Mouse (Mus musculus): ENCODE data around the gene Slc22a8.
A peak's percentile ranks its signal among the peaks of the same experiment; 100 is the strongest.

Gene Slc22a8

DNA sequence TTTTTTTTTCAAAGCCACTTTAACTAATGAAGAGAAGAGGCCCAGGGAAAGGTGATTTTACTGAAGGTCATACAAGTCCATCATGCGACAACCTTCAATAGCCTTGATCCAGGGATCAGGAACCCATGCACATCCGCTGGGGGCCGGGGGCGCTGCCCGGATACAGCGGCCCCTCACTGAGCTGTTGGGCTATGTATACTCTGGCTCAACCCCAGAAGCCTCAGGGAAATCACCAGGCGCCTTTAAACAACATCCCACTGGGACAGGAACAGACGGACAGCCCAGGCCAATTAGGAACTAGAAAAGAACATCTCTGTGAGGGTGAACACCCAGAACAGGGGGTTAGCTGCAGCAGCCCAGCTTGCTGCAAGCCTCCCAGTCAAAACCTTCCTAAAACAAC lies at the start of gene Slc22a8:
TSS of gene Slc22a8 (plus strand) at position 301 of the 400 bp plus-strand sequence.
- no peak for DNase-seq (ENCODE audit: low spot score)

DNA sequence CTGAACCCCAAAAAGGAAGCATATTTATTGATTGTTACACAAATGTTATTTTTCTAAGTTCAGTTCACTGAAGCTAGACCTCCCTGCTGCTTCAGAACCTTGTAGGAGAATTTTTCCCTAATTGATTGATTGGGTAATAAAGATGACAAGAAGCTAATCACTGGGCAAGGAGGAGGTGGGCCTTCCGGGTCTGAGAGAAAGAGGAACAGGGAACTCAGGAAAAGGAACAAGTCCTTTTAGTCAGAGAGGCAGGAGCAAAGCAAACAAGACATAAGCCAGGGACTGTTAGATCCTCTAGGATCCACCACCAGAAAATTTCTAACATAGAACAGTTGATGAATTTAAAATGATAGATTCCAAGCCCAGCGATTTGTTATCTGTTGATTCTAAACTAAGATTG lies 32.2 kb upstream of the Slc22a8 start:
- DNase-seq (ENCODE audit: low spot score): no peak

DNA sequence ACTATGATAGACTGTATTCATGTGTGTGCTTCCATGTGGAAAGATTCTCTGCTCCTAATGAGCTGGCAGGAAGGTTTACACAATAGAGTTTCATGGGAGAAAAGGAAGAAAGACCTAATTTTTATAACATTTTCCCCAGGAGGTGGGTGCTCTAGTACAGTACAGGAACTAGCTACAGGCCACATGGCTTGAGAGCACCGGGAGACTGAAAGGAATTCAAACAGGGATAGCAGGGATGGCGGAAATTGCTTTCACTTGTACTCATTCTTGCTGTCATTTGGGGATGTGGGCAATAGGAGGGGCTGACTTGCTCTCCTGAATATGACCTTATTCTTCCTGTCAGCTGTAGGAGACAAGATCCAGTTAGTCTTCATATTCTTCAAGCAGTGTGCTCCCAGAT lies 27.0 kb upstream of the Slc22a8 start:
- no peak for DNase-seq (ENCODE audit: low spot score)

DNA sequence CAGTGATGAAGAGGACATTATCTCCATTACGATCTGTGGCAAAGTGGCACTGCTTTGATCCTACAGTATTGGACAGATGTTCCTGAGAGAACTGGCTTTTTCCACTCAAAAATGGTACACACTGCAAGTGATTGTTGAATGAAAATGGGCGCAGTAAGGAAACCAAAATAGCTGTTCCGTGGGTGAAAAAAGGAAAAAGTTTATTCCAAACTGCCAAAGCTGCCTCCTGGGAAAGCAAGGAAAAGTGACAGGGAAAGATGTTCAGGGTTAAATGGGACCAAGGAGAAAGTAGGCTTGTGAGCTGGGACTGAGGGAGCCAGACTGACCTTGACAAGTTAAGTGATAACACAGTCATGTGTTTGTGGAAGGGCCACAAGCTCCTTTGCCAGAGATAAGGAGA lies 26.6 kb upstream of the Slc22a8 start:
- DNase-seq (ENCODE audit: low spot score): no peak

DNA sequence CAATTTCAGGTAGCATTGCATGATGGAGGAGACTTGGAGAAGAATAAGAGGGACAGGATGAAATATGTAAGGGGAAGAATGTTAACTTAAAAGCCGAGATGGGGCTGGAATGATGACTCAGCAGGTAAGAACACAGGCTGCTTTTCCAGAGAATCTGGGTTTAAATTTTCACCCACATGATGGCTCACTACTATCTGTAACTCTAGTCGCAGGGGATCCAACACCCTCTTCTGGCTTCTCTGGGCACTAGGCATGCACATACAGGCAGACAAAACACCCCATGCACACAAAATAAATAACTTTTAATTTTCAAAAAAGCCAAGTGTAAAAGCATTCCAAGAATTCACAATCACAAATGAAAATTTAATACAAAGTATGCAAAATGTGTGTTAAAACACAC lies 25.8 kb upstream of the Slc22a8 start:
- no peak for DNase-seq (ENCODE audit: low spot score)

DNA sequence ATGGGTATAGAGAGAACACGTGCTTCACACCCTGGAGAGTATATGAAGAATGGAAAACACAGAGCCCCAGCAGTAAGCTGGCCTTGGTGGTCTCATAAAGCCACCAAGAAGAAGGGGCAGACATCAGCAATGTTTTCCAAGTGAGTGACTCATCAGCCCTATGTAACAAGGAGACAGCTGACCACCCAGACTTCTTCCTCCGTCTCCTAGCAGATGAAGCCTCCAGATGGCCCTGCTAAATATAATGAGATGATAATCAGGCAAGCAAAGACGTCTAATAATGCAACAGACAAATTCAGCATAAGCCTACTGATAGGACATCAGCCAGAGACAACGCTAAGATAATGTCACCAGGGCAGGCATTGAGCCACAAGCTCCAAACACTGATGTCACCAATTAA lies 25.1 kb upstream of the Slc22a8 start:
- no peak for DNase-seq (ENCODE audit: low spot score)

DNA sequence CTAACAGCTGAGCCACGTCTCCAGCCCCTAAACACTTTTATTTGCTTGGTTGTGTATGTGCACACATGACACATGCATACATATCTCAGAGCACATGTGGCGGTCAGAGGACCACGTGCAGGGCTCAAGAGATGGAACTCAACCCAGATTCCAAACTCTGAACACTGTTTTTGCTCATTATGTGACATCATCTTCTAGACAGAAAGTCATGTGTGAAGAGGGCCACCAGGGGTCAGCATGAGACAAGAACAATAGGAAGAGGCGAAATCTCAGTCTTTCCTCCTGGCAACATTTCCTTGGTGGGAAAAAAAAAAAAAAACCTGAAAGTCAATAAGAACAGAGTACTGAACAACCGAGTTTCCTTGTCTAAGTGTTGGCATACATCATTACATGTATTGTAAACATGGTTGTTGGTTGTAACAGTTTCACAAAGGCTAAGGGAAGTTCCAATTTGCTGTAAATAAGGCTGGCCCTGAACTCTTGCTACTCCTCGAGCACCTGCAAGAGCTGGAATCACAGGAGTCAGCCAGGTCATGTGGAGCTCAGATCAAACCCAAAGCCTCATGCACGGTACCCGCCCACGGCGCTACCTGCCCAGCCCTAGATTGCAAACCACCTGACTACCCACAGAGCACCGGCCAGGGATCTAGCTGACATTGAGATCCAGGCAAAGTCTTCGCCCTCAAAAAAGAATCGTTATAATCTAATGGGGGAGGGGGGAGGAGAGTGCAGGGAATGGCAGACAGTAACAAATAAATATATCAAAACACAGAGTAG lies 23.8 kb upstream of the Slc22a8 start:
- no peak for DNase-seq (ENCODE audit: low spot score)

DNA sequence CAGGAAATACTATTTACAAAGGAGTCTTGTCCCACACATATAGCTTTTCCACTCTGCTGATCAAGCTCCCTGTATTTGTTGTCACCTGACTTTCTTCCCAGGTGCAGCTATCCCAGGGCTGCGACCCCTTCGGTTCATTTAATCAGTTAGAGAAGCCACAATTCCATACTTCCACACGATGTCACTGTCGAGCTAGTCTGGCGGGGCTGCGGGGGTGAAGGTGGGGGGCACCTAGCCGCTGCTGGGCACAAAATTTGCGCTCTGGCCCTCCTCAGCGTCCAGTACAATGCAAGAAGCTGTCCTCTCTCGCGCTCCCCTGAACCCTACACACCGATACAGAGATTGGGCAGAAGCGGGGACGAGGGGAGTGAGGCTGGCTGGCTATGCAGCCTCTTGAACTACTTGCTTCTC lies 21.6 kb upstream of the Slc22a8 start:
- DNase-seq (ENCODE audit: low spot score): no peak

DNA sequence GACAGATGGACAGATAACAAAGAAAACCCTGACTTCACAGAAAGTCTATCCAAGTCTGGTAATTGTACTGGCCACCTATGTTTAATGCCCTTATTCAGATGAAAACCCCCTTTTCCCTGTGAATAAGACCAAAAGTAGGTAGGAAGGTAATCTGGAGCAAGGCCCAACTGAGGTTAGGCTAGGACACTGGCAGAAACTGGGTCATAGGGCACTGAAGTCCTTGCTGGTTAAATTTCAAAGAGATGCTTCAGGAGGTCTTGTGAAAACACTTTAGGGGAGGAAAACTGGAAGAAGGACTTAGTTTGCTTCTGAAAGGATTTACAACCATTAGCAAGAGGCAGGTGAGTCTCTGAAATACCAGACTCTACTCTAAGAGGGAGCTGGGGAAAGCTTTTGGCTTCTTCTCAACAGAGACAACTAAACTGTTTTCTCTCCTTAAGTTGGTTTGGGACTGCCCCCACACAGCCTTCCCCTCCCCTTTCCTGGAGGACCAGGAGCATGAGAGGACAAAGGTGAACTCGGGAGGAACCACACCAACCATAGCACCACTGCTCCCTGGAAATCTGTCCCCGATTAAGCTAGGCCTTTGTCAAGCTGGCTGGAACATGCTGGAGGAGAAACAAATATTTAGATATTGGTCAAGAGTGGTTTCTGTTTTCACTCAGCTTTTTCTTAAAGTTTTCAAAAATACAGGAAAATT lies 20.6 kb upstream of the Slc22a8 start:
- no peak for DNase-seq (ENCODE audit: low spot score)

DNA sequence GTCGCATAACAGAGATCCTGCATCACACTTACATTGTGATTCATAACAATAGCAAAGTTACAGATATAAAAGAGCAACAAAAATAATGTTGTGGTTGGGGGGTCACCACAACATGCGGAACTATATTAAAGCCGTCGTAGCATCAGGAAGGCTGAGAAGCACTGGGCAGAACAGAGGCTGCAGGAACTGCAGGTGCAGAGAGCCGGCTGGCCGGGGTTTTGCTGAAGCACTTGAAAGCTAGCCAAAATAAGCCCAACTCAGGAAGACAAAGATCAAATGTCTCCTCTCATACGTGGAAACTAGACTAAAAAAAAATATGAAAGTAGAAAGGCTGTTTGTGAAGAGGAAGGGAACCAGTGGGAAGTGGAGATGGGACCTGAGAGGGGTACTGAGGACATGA lies 19.3 kb upstream of the Slc22a8 start:
- DNase-seq (ENCODE audit: low spot score): no peak

DNA sequence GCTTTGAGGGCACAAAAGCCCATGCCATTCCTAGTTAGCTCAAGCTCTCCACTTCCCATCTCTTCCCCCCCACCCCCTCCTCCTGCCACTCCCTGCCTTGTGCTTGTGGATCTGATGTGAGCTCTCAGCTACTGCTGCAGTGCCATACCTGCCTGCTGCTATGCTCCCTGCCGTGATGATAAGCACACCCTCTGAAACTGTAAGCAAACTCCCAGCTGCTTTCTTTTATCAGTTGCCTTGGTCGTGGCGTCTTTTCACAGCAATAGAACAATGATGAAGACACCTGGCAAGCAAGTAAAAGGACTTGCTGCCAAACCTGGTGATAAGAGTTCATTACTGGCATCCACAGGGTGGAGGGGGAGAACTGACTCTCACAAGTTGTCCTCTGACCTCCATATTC lies 18.6 kb upstream of the Slc22a8 start:
- no peak for DNase-seq (ENCODE audit: low spot score)

DNA sequence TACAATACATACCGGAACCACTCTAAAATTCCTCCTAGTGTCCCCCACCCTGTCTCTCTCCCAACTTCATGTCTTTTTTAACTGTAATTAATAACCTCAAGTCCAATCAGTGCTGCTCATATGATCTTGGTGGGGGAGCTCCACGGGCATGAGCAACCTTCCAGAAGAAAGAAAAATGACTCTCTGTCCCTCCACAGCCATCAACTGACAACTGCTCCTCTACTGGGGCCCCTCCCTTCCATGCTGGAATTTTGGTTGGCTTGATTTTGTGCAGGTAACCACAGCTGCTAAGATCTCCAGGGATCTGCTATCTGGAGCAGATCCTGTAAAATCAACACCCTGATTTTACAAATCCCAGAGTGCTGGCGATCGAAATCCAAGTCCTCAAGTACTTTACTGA lies 13.6 kb upstream of the Slc22a8 start:
- no peak for DNase-seq (ENCODE audit: low spot score)

DNA sequence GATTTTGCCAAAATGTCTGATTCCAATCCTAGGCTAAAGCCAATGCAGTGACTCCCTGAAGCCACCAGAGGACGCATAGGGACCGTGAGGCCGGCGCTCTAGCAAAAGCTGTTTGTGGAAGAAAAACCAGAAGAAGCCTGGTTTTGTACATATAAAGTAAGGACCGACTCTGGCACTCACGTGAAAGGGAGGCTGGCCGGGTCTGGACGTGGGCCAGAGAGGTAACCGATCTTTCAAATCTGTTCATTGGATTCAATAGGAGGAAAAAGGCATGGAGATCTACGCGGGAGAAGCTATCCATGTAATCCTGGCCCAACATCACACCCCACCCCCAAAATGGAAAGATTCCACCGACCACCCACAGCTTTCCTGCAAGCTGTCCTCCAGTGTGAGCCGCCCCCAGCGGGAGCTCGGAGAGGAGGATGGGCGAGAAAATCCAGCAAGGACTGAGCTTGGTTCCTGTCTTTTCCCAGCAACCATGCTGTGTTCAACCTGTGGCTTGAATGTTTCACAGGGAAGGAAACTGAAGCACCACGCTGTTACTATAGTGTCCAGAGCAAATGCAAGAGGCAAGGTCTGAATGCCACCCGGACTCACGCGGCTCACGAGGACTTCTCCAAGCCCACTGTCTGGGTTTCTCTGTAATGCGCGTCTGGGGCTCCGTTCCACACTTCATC lies 12.6 kb upstream of the Slc22a8 start:
- peak; percentile 44 for DNase-seq (ENCODE audit: low spot score)

DNA sequence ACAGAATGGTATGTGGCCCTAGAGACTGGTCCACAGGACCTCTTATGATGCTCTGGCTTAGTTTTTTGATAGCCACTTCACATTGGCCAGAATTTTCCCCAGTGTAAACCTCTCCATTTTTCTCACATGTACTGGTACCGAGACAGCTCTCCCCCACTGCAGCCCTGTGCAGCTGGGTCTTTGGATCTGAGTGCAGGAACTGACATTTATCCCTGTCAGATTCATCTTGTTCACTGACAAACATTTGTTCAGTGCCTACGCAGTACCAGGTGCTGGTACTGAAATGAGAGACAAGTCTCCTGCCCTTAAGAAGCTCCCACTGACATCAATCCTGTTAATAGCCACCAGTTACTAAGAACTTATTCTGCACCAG lies 12.1 kb upstream of the Slc22a8 start:
- DNase-seq (ENCODE audit: low spot score): no peak

DNA sequence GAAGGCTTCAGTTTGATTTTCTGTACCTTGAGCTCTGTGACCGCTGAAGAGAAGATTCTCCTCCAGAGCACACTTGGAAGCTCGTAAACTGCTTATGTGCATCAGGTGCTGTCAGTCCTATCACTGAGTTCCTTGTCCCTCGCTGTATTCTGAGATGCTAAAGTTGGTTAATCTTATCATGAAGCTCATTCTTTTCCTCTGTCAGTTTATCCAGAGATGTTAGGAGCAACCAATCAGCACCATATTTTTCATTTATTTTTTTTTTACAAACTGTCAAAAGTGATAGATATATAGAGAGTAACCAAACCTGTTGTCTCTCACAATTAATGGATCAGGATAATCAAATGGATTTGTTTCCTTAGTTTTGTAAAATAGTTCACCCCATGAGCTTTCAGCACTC lies 5.8 kb upstream of the Slc22a8 start:
- DNase-seq (ENCODE audit: low spot score): no peak

DNA sequence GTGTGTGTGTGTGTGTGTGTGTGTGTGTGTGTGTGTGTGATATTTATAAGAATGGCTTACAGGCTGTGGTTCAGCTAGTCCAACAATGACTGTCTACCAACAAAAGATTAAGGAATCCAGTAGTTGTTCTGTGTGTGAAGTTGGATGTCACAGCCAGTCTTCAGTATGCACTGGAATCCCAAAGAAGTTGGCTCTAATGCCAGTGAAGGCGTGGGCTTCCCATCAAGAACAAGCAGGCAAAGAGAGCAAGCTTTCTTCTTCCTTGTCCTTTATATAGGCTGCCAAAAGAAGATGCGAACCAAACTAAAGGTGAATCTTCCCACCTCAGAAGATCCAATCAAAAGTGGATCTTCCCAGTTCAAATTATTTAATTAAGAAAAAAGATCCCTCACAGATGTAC lies 5.2 kb upstream of the Slc22a8 start:
- DNase-seq (ENCODE audit: low spot score): no peak

DNA sequence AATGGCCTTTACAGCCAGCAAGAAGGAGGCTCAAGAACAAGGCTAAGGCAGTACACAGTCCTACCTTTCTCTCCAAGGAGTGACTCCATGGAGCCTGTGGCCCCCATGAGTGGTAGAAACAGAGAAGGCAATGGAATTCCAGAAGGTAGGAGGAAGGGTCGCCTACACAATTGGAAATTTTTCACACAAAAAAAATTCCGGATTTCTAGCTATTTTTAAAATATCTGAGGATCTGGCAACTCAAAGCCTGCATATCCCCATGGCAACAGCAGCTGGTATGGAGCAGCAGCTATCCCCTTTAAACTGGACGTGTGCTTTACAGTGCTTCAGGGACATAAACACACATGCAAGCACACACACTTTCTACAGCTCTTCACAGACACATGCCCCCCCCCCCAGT lies 4.7 kb upstream of the Slc22a8 start:
- no peak for DNase-seq (ENCODE audit: low spot score)

DNA sequence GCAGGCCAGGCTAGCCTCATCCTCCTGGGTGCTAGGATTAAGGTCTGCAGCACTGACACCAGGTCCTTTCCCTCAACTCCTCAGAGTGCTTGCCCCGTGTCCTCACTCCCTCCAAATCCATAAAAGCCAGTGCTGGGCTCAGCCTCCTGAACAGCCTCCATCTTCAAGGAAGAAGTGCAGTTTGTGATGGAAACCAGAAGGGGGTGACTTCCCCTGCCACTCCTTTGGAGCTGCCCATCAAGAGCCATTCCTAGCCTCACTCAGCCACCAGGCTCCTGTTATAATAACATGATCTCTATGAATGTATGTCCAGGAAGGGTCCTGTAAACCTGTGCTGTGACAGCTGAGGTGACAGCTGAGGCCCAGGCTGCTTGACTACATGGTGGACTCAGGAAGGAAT lies 3.7 kb upstream of the Slc22a8 start:
- no peak for DNase-seq (ENCODE audit: low spot score)

DNA sequence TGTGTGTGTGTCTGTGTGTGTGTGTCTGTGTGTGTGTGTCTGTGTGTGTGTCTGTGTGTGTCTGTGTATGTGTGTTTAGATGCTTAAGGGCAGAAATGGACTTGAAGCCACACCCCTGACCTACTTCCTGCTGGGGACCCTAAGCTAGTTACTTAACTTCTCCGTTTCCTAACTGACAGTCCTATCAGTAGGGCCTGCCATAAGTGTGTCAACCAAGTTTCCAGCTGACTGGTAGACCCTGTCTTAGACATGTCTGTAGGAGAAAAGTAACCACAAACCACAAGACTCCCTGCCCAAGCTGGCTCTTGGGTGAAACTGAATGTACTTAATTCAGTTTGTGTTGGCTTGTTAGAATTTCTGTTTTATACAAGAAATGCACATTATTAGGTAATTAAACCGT lies 1.1 kb downstream of the Slc22a8 start:
- DNase-seq (ENCODE audit: low spot score): no peak

DNA sequence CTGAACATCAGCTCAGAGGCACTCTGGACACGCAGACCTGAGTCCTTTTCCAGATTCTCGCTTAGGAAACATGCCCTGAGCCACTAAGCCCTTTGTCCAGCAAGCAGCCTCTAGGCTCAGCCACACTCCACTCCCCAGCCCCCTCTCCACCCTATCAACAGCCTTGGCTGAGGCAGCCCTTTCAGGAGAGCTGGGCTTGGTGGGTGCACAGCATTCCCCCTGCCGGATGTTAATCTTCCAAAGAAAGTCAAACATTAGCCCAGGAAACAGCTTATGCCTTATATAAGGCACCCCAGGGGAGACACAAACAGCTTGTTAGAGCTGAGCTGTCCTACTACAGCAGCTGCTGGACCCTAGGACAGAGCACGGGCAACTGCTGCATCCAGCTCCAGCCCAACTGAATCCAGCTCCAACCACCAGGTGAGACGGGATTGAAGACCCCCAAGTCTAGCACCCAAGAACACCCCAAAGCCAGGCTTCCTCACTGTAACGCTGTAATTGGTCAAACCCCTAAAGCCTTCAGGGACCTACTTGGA lies 1.9 kb downstream of the Slc22a8 start:
- no peak for DNase-seq (ENCODE audit: low spot score)

DNA sequence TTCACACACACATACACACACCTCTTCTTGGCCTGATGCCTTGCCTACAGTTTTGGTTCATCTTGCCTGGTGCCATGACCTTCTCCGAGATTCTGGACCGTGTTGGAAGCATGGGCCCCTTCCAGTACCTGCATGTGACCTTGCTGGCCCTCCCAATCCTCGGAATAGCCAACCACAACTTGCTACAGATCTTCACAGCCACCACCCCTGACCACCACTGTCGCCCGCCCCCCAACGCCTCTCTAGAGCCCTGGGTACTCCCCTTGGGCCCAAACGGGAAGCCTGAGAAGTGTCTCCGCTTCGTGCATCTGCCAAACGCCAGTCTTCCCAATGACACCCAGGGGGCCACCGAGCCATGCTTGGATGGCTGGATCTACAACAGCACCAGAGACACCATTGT lies 2.8 kb downstream of the Slc22a8 start:
- no peak for DNase-seq (ENCODE audit: low spot score)

DNA sequence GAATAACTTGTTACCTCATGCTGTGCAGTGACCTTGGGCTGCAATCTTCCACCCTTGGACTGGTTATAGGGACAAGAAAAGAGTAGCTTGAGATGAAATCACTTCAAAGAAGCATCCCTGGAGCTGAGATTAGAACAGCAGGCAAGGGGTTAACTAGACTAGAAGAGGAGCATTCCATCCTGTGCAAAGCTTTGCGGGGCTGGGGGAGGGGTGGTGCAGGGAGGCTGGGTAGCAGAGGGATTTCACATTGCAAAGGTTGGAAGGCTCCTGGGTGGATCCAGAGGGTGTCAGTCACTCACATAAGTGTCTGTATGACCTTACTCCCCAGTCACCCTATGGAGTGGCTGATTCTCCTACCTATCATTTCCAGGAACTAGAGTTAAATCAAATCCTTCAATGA lies 3.5 kb downstream of the Slc22a8 start:
- no peak for DNase-seq (ENCODE audit: low spot score)

DNA sequence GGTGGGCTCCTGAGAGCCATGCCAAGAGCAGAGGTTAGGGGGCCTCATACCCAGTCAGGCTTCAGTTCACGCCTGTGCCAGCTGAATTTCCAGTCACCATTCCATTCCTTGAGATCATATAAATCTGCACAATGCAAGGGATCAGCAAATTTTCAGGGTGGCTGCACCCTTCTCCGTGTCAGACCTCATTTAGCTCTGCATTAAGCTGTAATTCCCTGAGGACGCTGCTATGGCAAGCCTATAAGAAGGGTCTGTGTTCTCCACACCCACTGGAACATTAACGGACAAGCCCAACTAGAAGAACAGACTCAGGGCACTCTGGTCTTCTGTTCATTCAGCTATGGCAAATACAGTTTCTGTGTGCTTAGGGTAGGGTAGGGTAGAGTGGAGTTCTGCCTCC lies 6.2 kb downstream of the Slc22a8 start:
- no peak for DNase-seq (ENCODE audit: low spot score)
